Mouse (Mus musculus) layer of hippocampus, adult 11-12 months (tissue): Measurements from ENCODE around the gene Akap13.
A peak's percentile ranks its signal among the peaks of the same experiment; 100 is the strongest.

ENCODE experiments used
- DNase-seq: peaks from one replicate; pipeline ENCODE4 v3.0.0; 2022; ENCODE audit warnings: low spot score

Akap13 gene

GRCm38 (mm10) chr7:75455223-75456151 lies at the start of gene Akap13:
Gene Akap13, plus strand, starts transcription at chr7:75455534.
- peak; percentile 98 for DNase-seq

GRCm38 (mm10) chr7:75410641-75411040 lies 44.7 kb upstream of the Akap13 start:
- no peak for DNase-seq

GRCm38 (mm10) chr7:75411226-75411625 lies 44.1 kb upstream of the Akap13 start:
- no peak for DNase-seq

- DNase-seq = no peak
These were observed 43.3 kb upstream of the Akap13 start for GRCm38 (mm10) chr7:75412011-75412510.

- no peak for DNase-seq
These were observed 42.8 kb upstream of the Akap13 start for GRCm38 (mm10) chr7:75412568-75412967.

- DNase-seq = no peak
These were observed 41.4 kb upstream of the Akap13 start for GRCm38 (mm10) chr7:75413903-75414302.

GRCm38 (mm10) chr7:75414316-75414715 lies 41.0 kb upstream of the Akap13 start:
- DNase-seq = no peak

- no peak for DNase-seq
These were observed 40.0 kb upstream of the Akap13 start for GRCm38 (mm10) chr7:75415166-75415881.

GRCm38 (mm10) chr7:75415882-75416585 lies 39.3 kb upstream of the Akap13 start:
- DNase-seq = no peak

- DNase-seq = no peak
These were observed 34.4 kb upstream of the Akap13 start for GRCm38 (mm10) chr7:75420927-75421326.

- no peak for DNase-seq
These were observed 31.2 kb upstream of the Akap13 start for GRCm38 (mm10) chr7:75424121-75424520.

- no peak for DNase-seq
These were observed 28.0 kb upstream of the Akap13 start for GRCm38 (mm10) chr7:75427322-75427721.

GRCm38 (mm10) chr7:75428913-75429312 lies 26.4 kb upstream of the Akap13 start:
- no peak for DNase-seq

- DNase-seq = no peak
These were observed 24.8 kb upstream of the Akap13 start for GRCm38 (mm10) chr7:75430550-75430949.

GRCm38 (mm10) chr7:75431043-75431442 lies 24.3 kb upstream of the Akap13 start:
- DNase-seq = no peak

- DNase-seq = no peak
These were observed 23.3 kb upstream of the Akap13 start for GRCm38 (mm10) chr7:75432046-75432445.

GRCm38 (mm10) chr7:75436413-75437174 lies 18.7 kb upstream of the Akap13 start:
- DNase-seq = no peak

- DNase-seq = no peak
These were observed 15.8 kb upstream of the Akap13 start for GRCm38 (mm10) chr7:75439570-75439969.

- DNase-seq = no peak
These were observed 15.1 kb upstream of the Akap13 start for GRCm38 (mm10) chr7:75440241-75440640.

- DNase-seq = no peak
These were observed 13.4 kb upstream of the Akap13 start for GRCm38 (mm10) chr7:75441947-75442346.

GRCm38 (mm10) chr7:75456152-75456888 lies 986 bp downstream of the Akap13 start:
- no peak for DNase-seq
